Mouse (Mus musculus) E14TG2a.4 (cell line): ENCODE measurements at regions not wholly inside any gene's neighbourhood (a gene's known extent, or its start where the extent isn't known, plus 50 kb on each side); places are given as distances from the start of the nearest gene placed in this dataset.

Experiments used
- CTCF ChIP-seq: conservative IDR thresholded peaks from 2 replicates; pipeline ENCODE4 v1.5.1; 2014; ENCODE audit warnings: low read length
- NANOG ChIP-seq: IDR thresholded peaks from 2 replicates; pipeline ENCODE4 v1.6.1; 2014; ENCODE audit warnings: borderline replicate concordance, low read length, mixed read lengths
- POU5F1 ChIP-seq: IDR thresholded peaks from 2 replicates; pipeline ENCODE4 v1.6.1; 2014; ENCODE audit warnings: low read length, borderline replicate concordance

- no peak for TF ChIP-seq CTCF
- no peak for TF ChIP-seq NANOG
- TF ChIP-seq POU5F1: no peak
Measured at GRCm38 (mm10) chr9:27511161-27511560, 114.6 kb downstream of the Spata19 start.
